Comparison of ENCODE assay signal across 8 mouse cellular contexts in the genomic region with DNA sequence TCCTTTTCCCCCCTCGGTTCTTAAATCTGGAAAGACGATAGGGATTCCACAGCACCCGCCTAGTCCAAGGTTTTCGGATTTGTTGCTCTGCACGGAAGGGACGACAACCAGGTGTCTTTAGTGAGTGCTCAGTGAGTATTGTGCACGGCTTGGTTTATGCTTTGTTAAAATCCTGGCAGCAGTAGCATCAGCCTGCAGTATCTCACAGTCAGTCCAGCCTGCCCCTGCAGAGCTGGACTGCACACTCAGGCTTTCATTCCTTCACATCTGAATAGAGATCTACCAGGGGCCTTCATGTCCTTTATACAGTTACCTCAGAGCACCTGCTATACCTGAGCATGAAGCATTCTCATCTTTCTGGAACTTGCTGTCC. TPM values are rescaled to one million over a fixed set of nuclear protein-coding genes. Genes with fewer than 3 reads are reported as not detected.
A peak's percentile ranks its signal among the peaks of the same experiment; 100 is the strongest.
DNase-seq lines count a peak whose midpoint lies in the region; ATAC-seq lines count a peak whose summit lies in the region.

No protein-coding gene starts in this region.

- H3K4me1 ChIP-seq in heart, embryonic 16.5 days (ENCODE audit: control insufficient read depth, insufficient read depth, low read length): peaks cover 15% of the 10 kb centered on the region
- H3K4me1 ChIP-seq in hindbrain, embryonic 13.5 days (replicated peaks): peaks cover 44% of the 10 kb centered on the region
- H3K4me1 ChIP-seq in midbrain, embryonic 11.5 days (ENCODE audit: control insufficient read depth, insufficient read depth, low read length): peaks cover 21% of the 10 kb centered on the region; the same call in 1 of the 2 replicates

- H3K27ac ChIP-seq in heart, embryonic 16.5 days (ENCODE audit: low read length): peak overlapping the region; percentile 60
- peak overlapping the region; percentile 88 for H3K27ac ChIP-seq in hindbrain, embryonic 13.5 days
- H3K27ac ChIP-seq in midbrain, embryonic 11.5 days (ENCODE audit: low read depth, low read length): no peak overlapping the region; the same call in 1 of the 2 replicates

- H3K36me3 ChIP-seq in heart, embryonic 16.5 days (ENCODE audit: control insufficient read depth, insufficient read depth): peaks cover 2% of the 10 kb centered on the region; the same call in 1 of the 2 replicates
- peaks cover 16% of the 10 kb centered on the region for H3K36me3 ChIP-seq in hindbrain, embryonic 13.5 days
- no peaks in the 10 kb centered on the region for H3K36me3 ChIP-seq in midbrain, embryonic 11.5 days (ENCODE audit: control insufficient read depth, insufficient read depth, low read length)

- WGBS in heart, embryonic 16.5 days: under 1% methylated on average over 7 of the region's 7 CpGs
- under 1% methylated on average over 7 of the region's 7 CpGs for WGBS in hindbrain, embryonic 13.5 days
- under 1% methylated on average over 7 of the region's 7 CpGs for WGBS in midbrain, embryonic 11.5 days

- peak overlapping the region; percentile 77 for H3K4me2 ChIP-seq in heart, embryonic 16.5 days (ENCODE audit: low read depth, low read length)
- H3K4me2 ChIP-seq in hindbrain, embryonic 13.5 days: peak overlapping the region; percentile 83
- peak overlapping the region; percentile 82 for H3K4me2 ChIP-seq in midbrain, embryonic 11.5 days

- peak overlapping the region; percentile 93 for H3K4me3 ChIP-seq in heart, embryonic 16.5 days (ENCODE audit: low read length)
- H3K4me3 ChIP-seq in hindbrain, embryonic 13.5 days: peak overlapping the region; percentile 72
- peak overlapping the region; percentile 58 for H3K4me3 ChIP-seq in midbrain, embryonic 11.5 days (ENCODE audit: low read depth, low read length)

- DNase-seq in heart, postnatal 4 days: no peak
- no peak for DNase-seq in midbrain, embryonic 11.5 days (ENCODE audit: low spot score, missing footprints)
- DNase-seq in urinary bladder, adult 18-20 months (ENCODE audit: low spot score in 2 of 2): no peak
- DNase-seq in cerebellum, postnatal 10 days: no peak
- no peak for DNase-seq in right cerebral cortex, postnatal 14 days

- no peaks in the 10 kb centered on the region for H3K9me3 ChIP-seq in heart, embryonic 16.5 days (replicated peaks; ENCODE audit: control insufficient read depth, low read length)
- H3K9me3 ChIP-seq in hindbrain, embryonic 13.5 days: no peaks in the 10 kb centered on the region
- no peaks in the 10 kb centered on the region for H3K9me3 ChIP-seq in midbrain, embryonic 11.5 days (ENCODE audit: control insufficient read depth, low read length)

- 0 out of 2 replicates have a peak, but pooled peaks have one; percentile 8 for ATAC-seq in heart, embryonic 16.5 days (replicated peaks; ENCODE audit: extremely low read depth, insufficient read depth, low FRiP score)
- peak; percentile 8 for ATAC-seq in activated CD4-positive, CD25-positive, alpha-beta regulatory T cell, adult 4 months
- peak; percentile 26; the same call in 1 of the 2 replicates for ATAC-seq in hindbrain, embryonic 13.5 days (ENCODE audit: low FRiP score)
- ATAC-seq in midbrain, embryonic 11.5 days (ENCODE audit: low FRiP score): peak; percentile 19

- H3K9ac ChIP-seq in heart, embryonic 16.5 days (ENCODE audit: low read length): peak overlapping the region; percentile 91
- H3K9ac ChIP-seq in hindbrain, embryonic 13.5 days: peak overlapping the region; percentile 85
- peak overlapping the region; percentile 87 for H3K9ac ChIP-seq in midbrain, embryonic 11.5 days (ENCODE audit: low read length)

- no peaks in the 10 kb centered on the region for H3K27me3 ChIP-seq in heart, embryonic 16.5 days (ENCODE audit: control insufficient read depth, insufficient read depth, low read length)
- no peaks in the 10 kb centered on the region for H3K27me3 ChIP-seq in hindbrain, embryonic 13.5 days
- H3K27me3 ChIP-seq in midbrain, embryonic 11.5 days (ENCODE audit: control insufficient read depth, insufficient read depth, low read length): no peaks in the 10 kb centered on the region

RNA-seq across cellular contexts. Expression of a gene that starts 0.3 kb away (rescaled TPM):
- polyA plus RNA-seq in heart, embryonic 16.5 days (2015; fragmentation: Nextera tagmentation; extraction: Ambion mirVana): 73.1 and 91.5 TPM in 2 replicates
- total RNA-seq in heart, postnatal 4 days (2021): 10 to 100 TPM; 35.5 to 36.4 TPM
- 100 to 1,000 TPM; 104 to 109 TPM for polyA plus RNA-seq in activated CD4-positive, CD25-positive, alpha-beta regulatory T cell, adult 4 months (2017; shearing (Covaris generic))
- 85.7 and 88.3 TPM in 2 replicates for polyA plus RNA-seq in hindbrain, embryonic 13.5 days (2015; fragmentation: Nextera tagmentation; extraction: Ambion mirVana)
- 62.7 and 63.7 TPM in 2 replicates for polyA plus RNA-seq in midbrain, embryonic 11.5 days (2014; fragmentation: Nextera tagmentation; extraction: Ambion mirVana)

RNA-seq across cellular contexts. Expression of a gene that starts 49.5 kb away (rescaled TPM):
- 44.3 and 51.9 TPM in 2 replicates for polyA plus RNA-seq in heart, embryonic 16.5 days (2015; fragmentation: Nextera tagmentation; extraction: Ambion mirVana)
- total RNA-seq in heart, postnatal 4 days (2021): 10 to 100 TPM; 88.9 to 90.8 TPM
- 100 to 1,000 TPM; 373 to 385 TPM for polyA plus RNA-seq in activated CD4-positive, CD25-positive, alpha-beta regulatory T cell, adult 4 months (2017; shearing (Covaris generic))
- 76.0 and 82.5 TPM in 2 replicates for polyA plus RNA-seq in hindbrain, embryonic 13.5 days (2015; fragmentation: Nextera tagmentation; extraction: Ambion mirVana)
- 69.7 and 74.4 TPM in 2 replicates for polyA plus RNA-seq in midbrain, embryonic 11.5 days (2014; fragmentation: Nextera tagmentation; extraction: Ambion mirVana)
